Mouse (Mus musculus): ENCODE data around the gene Dock4. TPM values are rescaled to one million over a fixed set of nuclear protein-coding genes. Genes with fewer than 3 reads are reported as not detected.
A peak's percentile ranks its signal among the peaks of the same experiment; 100 is the strongest.

Dock4 gene
- polyA plus RNA-seq (2012; rRNA removed): 2.0 and 2.3 TPM in 2 replicates

GRCm38 (mm10) chr12:40445648-40446449 is at the start of gene Dock4, which contains the start of gene Zfp277:
TSS of gene Dock4 (plus strand) at chr12:40445952.
TSS of gene Zfp277 (minus strand) at chr12:40445902.
- Histone ChIP-seq H3K4me3 (ENCODE audit: control insufficient read depth, insufficient read depth, low read length) (peak within 1 kb of the TSS; percentile 79), H3K4me1 (replicated peaks; ENCODE audit: control insufficient read depth, insufficient read depth, low read length) (peaks cover 12% of the 10 kb centered on the region), H3K27me3 (ENCODE audit: control insufficient read depth, insufficient read depth, low read length) (peaks cover 20% of the 10 kb centered on the region), H3K27ac (ENCODE audit: control insufficient read depth, insufficient read depth, low read length) (no peak within 1 kb of the TSS), H3K36me3 (ENCODE audit: control insufficient read depth, insufficient read depth, low read length) (no peaks in the 10 kb centered on the region)
- under 1% methylated on average over 80 of the region's 80 CpGs for WGBS
- peak; percentile 55; the same call in 1 of the 2 replicates for TF ChIP-seq CTCF (IDR thresholded peaks at IDR 0.05; ENCODE audit: borderline replicate concordance, control insufficient read depth, extremely low read depth, insufficient read depth, low read length, poor library complexity)
- TF ChIP-seq POLR2A (IDR thresholded peaks at IDR 0.05; ENCODE audit: control insufficient read depth, extremely low read depth, insufficient read depth, low read length, poor library complexity): peak; percentile 76
- peak; percentile 98 for DNase-seq

GRCm38 (mm10) chr12:40398916-40399315 is 46.8 kb upstream of the Dock4 start:
- Histone ChIP-seq H3K36me3 (ENCODE audit: control insufficient read depth, insufficient read depth, low read length) (no peaks in the 10 kb centered on the region), H3K27ac (ENCODE audit: control insufficient read depth, insufficient read depth, low read length) (no peak overlapping the region), H3K4me1 (replicated peaks; ENCODE audit: control insufficient read depth, insufficient read depth, low read length) (no peaks in the 10 kb centered on the region), H3K27me3 (ENCODE audit: control insufficient read depth, insufficient read depth, low read length) (no peaks in the 10 kb centered on the region), H3K4me3 (ENCODE audit: control insufficient read depth, insufficient read depth, low read length) (no peak overlapping the region)
- no peak for DNase-seq
- TF ChIP-seq CTCF (IDR thresholded peaks at IDR 0.05; ENCODE audit: borderline replicate concordance, control insufficient read depth, extremely low read depth, insufficient read depth, low read length, poor library complexity): no peak
- TF ChIP-seq POLR2A (IDR thresholded peaks at IDR 0.05; ENCODE audit: control insufficient read depth, extremely low read depth, insufficient read depth, low read length, poor library complexity): no peak
- WGBS: 95% methylated on average over 2 of the region's 2 CpGs

- 94% methylated on average over 2 of the region's 2 CpGs for WGBS
These were observed 46.4 kb upstream of the Dock4 start for GRCm38 (mm10) chr12:40399386-40399785.

GRCm38 (mm10) chr12:40399812-40400211 is 45.9 kb upstream of the Dock4 start:
- Histone ChIP-seq H3K4me3 (ENCODE audit: control insufficient read depth, insufficient read depth, low read length) (no peak overlapping the region), H3K36me3 (ENCODE audit: control insufficient read depth, insufficient read depth, low read length) (no peaks in the 10 kb centered on the region), H3K27ac (ENCODE audit: control insufficient read depth, insufficient read depth, low read length) (no peak overlapping the region), H3K27me3 (ENCODE audit: control insufficient read depth, insufficient read depth, low read length) (no peaks in the 10 kb centered on the region), H3K4me1 (replicated peaks; ENCODE audit: control insufficient read depth, insufficient read depth, low read length) (no peaks in the 10 kb centered on the region)
- no peak for DNase-seq
- TF ChIP-seq CTCF (IDR thresholded peaks at IDR 0.05; ENCODE audit: borderline replicate concordance, control insufficient read depth, extremely low read depth, insufficient read depth, low read length, poor library complexity) (no peak), POLR2A (IDR thresholded peaks at IDR 0.05; ENCODE audit: control insufficient read depth, extremely low read depth, insufficient read depth, low read length, poor library complexity) (no peak)
- WGBS: 97% methylated on average over 10 of the region's 10 CpGs

More at GRCm38 (mm10) chr12:40399386-40399785, 46.4 kb upstream of the Dock4 start:
- Histone ChIP-seq H3K36me3 (ENCODE audit: control insufficient read depth, insufficient read depth, low read length) (no peaks in the 10 kb centered on the region), H3K4me3 (ENCODE audit: control insufficient read depth, insufficient read depth, low read length) (no peak overlapping the region), H3K4me1 (replicated peaks; ENCODE audit: control insufficient read depth, insufficient read depth, low read length) (no peaks in the 10 kb centered on the region), H3K27me3 (ENCODE audit: control insufficient read depth, insufficient read depth, low read length) (no peaks in the 10 kb centered on the region), H3K27ac (ENCODE audit: control insufficient read depth, insufficient read depth, low read length) (no peak overlapping the region)
- TF ChIP-seq POLR2A (IDR thresholded peaks at IDR 0.05; ENCODE audit: control insufficient read depth, extremely low read depth, insufficient read depth, low read length, poor library complexity): no peak
- TF ChIP-seq CTCF (IDR thresholded peaks at IDR 0.05; ENCODE audit: borderline replicate concordance, control insufficient read depth, extremely low read depth, insufficient read depth, low read length, poor library complexity): no peak
- DNase-seq: no peak

- 86% methylated on average over 5 of the region's 5 CpGs for WGBS
- Histone ChIP-seq H3K4me1 (replicated peaks; ENCODE audit: control insufficient read depth, insufficient read depth, low read length) (no peaks in the 10 kb centered on the region), H3K36me3 (ENCODE audit: control insufficient read depth, insufficient read depth, low read length) (no peaks in the 10 kb centered on the region), H3K27ac (ENCODE audit: control insufficient read depth, insufficient read depth, low read length) (no peak overlapping the region), H3K27me3 (ENCODE audit: control insufficient read depth, insufficient read depth, low read length) (no peaks in the 10 kb centered on the region), H3K4me3 (ENCODE audit: control insufficient read depth, insufficient read depth, low read length) (no peak overlapping the region)
- DNase-seq: no peak
- TF ChIP-seq CTCF (IDR thresholded peaks at IDR 0.05; ENCODE audit: borderline replicate concordance, control insufficient read depth, extremely low read depth, insufficient read depth, low read length, poor library complexity): no peak
- no peak for TF ChIP-seq POLR2A (IDR thresholded peaks at IDR 0.05; ENCODE audit: control insufficient read depth, extremely low read depth, insufficient read depth, low read length, poor library complexity)
These were observed 31.0 kb upstream of the Dock4 start for GRCm38 (mm10) chr12:40414682-40415311.

- H3K4me3 ChIP-seq (ENCODE audit: control insufficient read depth, insufficient read depth, low read length): no peak overlapping the region
- WGBS: 93% methylated on average over 8 of the region's 8 CpGs
- H3K27me3 ChIP-seq (ENCODE audit: control insufficient read depth, insufficient read depth, low read length): no peaks in the 10 kb centered on the region
- no peaks in the 10 kb centered on the region for H3K36me3 ChIP-seq (ENCODE audit: control insufficient read depth, insufficient read depth, low read length)
- DNase-seq: no peak
- no peak for TF ChIP-seq POLR2A (IDR thresholded peaks at IDR 0.05; ENCODE audit: control insufficient read depth, extremely low read depth, insufficient read depth, low read length, poor library complexity)
- no peak for TF ChIP-seq CTCF (IDR thresholded peaks at IDR 0.05; ENCODE audit: borderline replicate concordance, control insufficient read depth, extremely low read depth, insufficient read depth, low read length, poor library complexity)
- no peak overlapping the region for H3K27ac ChIP-seq (ENCODE audit: control insufficient read depth, insufficient read depth, low read length)
- H3K4me1 ChIP-seq (replicated peaks; ENCODE audit: control insufficient read depth, insufficient read depth, low read length): no peaks in the 10 kb centered on the region
These were observed 30.3 kb upstream of the Dock4 start for GRCm38 (mm10) chr12:40415312-40415925.
